Mouse (Mus musculus) fat pad, adult 2 months (tissue): Measurements from ENCODE around the gene Syt1.

ENCODE experiments used
- DNase-seq: peaks from one replicate; pipeline ENCODE4 v3.0.0-alpha.2; 2011; ENCODE audit warnings: low read depth, low spot score; ENCODE audit errors: extremely low read depth

Syt1 gene

DNA sequence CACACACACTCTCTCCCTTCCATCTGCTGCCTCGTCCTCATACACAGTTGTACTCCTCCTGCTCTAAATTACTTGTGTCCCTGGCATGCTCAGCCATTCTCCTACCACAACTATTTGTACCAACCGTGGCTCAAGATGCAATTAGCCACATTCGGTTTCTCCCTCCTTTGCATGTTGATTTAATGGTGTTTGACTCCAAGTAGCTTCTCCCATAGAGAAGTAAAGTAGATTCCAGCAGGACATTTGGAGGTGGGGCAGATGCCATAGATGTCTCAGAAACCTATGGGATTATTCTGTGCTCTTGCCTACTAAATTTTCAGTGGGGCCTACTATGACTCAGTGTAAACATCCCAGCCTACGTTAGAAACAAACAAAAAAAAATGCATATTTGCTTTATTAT is 479.1 kb downstream of the Syt1 start:
- DNase-seq = no peak

GRCm38 (mm10) chr10:108531111-108531510 is 479.7 kb downstream of the Syt1 start:
- no peak for DNase-seq

DNA sequence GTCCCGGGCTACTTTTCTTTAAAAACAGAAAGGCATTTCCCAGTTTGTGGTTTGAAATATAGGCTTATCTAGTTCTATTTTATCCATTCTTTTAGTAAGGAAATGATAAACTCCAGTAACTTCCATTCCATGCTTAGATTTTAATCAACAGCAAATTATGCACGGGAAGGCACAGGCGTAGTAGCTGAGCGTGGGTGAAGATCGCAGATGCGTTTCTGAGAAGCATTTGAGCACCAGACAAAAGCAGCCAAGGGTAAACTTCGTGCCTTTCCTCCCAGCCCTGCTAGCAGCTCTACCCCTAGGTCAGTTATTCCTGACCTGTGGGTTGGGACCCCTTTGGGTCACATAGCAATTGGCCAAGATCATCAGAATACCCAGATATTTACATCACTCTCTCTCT is 482.4 kb downstream of the Syt1 start:
- DNase-seq = no peak

DNA sequence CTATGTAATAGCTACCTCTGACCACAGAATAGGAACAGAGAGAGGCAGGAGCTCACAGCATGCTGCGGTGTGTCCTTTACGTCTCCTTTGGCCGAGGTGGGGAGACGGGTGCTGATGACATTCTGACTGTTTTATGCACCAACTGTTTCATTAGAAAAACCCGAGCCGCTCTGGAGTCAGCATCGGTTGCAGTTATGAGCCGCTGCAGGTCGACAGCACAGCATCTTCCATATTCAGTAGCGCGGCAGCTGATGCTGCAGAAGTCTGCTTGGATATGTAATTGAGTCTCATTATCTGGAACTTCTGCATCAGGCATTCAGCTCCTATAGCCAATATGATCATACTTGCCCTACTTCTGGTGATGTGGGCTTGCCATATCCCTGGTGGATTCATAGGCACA is 485.3 kb downstream of the Syt1 start:
- no peak for DNase-seq

DNA sequence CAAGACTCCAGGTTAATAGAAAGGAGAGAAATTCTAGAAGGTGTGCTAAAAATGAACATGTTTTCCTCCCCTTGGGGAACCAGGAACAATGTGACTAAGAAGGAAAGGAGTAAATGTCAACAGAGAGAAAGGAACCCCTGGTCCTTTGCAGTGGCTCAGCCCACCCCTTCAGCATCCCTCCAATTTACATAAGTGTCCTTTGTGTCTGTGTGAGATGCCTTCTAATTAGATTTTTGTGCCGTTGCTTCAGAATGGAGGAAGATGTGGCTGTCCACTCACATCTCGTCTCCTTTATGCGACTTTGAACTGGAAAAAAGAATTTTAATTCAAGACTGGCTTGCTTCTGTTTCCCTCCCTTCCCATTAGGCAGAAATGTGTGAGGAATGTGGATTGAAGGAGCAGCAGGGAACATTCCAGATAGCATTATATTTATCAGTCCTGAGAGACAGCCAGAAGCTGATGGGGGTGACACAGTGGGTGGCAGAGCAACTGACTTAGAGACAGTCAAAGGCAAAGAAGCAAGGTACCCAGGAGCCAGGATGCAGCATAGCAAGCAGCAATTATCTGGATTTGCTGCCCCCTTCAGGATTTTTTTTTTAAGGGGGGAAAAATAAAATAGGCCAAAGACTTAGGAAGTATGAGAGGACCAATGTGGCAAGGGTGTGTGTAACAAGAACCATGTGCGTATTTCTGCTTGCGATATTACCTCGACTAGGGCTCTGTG is 486.3 kb downstream of the Syt1 start:
- DNase-seq = no peak

GRCm38 (mm10) chr10:108519156-108519555 is 491.6 kb downstream of the Syt1 start:
- no peak for DNase-seq

- no peak for DNase-seq
Observed at GRCm38 (mm10) chr10:108517076-108517475, 493.7 kb downstream of the Syt1 start.

DNA sequence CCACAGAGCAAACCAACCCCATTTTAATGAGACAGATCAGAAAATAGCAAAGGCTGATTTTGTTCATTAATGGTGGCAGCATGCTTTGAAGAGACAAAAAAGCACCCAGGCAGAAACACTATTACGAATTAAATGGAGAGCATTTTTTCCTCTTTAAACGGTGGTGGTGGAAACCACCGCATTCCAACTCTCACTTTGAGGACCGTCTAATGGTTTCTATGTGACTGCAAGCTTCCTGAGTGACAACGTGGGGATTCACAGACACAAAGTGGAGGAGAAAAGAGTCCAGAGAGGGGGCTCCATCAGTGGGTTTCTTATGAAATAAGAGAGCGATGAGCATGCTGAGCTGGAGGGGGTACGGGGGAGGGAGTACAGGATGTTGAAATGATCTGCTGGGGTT is 496.1 kb downstream of the Syt1 start:
- DNase-seq = no peak

DNA sequence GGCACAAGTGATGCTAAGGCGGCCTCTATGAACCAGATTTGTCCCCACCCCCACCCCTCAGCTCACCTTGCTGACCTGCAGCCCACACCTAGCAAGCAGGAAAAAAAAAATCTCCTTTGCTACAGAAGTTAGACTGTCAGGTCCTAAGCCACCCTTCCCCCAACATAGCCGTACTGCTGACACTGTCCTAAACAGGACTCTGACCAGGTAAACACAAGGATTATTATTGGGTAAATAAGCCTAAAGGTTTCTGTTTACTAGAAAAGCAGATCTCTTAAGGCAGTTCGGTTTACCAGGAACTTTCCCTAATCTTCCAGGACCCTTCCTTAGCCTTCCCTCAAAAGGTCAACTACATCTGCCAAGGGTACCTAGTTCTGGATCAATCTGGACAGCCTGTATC is 501.2 kb downstream of the Syt1 start:
- no peak for DNase-seq

GRCm38 (mm10) chr10:108506917-108507316 is 503.9 kb downstream of the Syt1 start:
- DNase-seq = no peak

DNA sequence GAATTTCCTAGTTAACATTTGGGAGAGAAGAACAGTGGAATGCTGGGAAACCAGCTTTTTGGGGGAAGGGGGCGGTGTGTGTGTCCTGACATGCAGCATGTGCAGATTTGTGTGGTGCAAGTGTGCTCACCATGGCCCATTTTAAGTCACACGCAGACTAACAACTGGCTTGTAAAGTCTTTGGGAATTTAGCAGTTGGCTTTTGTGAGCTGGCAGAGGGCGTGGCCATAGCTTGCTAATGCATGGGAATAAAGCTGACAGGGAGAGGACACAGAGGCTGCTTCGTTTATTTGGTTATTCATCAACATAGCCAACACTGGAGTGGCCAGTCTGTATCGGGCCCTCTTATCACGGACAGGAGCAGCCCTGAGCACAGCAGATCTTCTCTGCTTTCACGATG is 505.9 kb downstream of the Syt1 start:
- no peak for DNase-seq

DNA sequence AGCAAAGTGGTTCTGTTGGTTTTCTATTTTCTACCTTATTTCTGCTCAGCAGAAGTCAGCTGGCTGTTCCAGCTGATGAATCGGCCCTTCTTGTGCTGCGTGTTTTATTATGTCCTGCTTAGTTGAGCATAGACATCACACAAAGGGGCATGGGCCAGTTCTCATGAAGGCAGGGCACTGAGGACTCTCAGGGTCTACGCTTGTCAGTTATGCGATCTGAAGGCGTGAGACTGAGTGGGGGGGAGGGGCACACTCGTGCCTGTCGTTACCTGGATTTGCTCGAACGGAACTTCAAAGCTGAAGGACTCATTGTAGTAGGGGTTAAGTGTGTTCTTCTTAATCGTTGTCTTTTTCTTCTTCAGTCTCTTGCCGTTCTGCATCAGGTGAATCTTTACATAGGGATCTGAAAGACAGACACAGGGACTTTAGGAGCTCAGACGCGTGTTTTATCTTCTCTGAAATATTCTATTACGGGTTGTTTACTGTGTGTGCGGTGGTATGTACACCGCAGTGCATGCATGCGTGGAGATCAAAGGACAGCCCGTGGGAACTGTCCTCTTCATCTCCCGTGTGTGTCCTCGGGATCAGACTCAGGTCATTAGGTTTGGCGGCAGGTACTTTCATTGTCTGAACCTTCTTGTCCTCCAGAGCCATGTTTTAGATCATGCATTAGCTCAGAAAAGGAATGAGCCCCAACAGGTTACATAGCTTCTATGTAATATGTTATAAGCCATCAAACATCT is 506.5 kb downstream of the Syt1 start:
- DNase-seq = no peak

- DNase-seq = no peak
Observed at GRCm38 (mm10) chr10:108490231-108490630, 520.6 kb downstream of the Syt1 start.

DNA sequence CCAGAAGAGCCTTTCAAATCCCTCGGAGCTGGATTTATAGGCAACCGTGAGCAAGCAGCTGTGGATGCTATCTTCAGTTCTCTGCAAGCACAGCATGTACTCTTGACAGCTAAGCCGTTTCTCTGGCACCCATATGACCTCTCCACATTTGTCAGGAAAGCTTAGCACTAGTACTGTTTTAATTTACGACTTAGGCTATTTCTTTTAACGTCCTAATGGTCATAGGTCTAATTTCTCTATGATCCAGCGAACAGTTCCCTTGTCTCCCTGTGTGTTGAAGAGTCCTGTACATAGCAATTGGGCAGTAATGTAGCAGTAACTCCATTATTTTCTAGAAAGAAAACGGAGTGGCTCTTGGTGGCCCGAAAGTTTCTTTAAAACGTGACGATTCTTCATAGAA is 526.8 kb downstream of the Syt1 start:
- DNase-seq = no peak

DNA sequence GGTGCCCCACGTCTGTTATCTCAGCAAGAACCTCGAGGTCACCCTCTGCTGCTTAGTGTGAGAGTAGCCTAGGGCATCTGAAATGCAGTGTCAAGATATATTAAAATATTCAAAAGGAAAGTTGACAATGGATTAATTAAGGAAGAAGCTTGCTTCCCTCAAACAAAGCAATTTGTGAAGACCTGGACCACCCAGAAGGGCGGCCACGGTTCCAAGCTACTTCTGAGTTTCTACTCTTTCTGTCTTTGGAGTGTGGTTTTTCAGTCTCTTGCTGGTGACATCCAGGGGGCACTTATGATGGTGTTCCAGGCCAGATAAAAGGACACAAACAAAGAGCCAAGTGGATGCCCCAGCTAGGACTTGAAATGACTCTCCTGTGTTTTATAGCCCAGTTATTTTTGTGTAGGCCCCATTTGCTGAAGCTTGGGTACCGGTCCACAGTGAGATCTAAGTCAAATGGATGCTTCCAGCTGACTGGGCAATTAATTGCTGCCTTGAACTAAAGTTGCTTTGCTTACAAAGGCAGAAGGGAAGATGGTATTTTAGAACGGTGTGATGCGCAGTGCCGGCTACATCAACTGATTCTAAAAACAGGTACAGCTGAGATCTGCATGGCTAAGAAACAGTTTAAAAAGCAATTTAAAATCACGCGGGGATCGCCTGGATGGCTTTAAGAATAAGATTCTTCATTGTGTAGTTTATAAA is 530.5 kb downstream of the Syt1 start:
- DNase-seq = no peak

GRCm38 (mm10) chr10:108470319-108470955 is 540.3 kb downstream of the Syt1 start:
- no peak for DNase-seq

DNA sequence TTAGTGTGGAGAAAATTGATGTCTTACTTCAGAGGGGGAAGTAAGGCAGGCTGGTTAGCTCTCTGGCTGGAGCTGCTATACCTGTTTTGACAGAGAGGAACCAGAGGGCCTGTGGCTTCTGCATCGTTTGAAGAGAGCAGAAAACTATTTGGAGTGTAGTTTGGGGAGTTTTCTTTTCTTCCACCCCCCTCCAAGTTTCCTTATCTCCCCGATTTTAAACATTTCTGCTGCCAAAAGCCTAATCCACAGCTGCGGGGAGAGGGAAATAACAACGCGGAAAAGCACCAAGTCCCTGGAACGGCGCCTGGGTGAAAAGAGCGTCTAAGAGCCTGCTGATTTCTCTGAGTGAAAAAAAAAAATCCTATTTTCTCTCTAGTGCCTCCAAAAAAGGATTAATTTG is 544.2 kb downstream of the Syt1 start:
- DNase-seq = no peak

DNA sequence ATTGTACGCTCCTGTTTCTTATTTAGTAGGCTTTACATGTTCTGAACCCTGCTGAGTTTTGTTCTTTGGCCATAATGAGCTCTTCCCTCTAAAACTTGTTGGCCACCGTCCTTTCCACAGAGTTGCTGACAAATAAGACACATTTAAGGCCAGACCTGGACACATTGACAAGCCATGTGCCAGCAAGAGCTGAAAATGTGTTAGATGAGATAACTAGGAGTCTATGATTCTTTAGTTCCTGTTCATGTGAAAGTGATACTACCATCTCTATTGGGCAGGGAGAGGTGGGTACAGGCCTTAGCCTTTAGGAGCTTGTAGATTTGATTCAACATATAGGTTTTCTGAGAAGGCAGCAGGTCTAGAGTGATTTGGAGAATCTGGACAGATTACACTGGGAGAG is 548.9 kb downstream of the Syt1 start:
- no peak for DNase-seq

- no peak for DNase-seq
Observed at GRCm38 (mm10) chr10:108457054-108457453, 553.7 kb downstream of the Syt1 start.

GRCm38 (mm10) chr10:108455883-108456282 is 554.9 kb downstream of the Syt1 start:
- no peak for DNase-seq

DNA sequence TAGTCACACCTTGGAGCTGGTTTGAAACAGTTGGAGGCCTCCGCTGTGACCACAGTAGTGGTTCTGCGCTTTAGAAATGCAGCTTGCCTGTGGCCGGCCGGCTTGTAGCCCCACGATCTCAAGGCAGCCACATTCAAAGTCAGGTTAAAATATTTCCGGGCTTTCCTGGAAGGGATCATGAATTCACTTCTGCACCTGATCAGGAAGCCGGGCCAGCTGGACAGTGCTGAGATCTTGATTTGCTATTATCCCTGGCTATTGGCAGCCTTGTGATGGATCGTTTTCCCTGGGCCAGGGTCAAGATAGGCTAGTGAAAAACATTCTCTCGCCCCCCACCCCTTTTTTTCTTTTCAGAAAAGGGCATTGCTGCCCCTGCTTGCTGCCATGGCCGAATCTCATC is 555.6 kb downstream of the Syt1 start:
- DNase-seq = no peak

DNA sequence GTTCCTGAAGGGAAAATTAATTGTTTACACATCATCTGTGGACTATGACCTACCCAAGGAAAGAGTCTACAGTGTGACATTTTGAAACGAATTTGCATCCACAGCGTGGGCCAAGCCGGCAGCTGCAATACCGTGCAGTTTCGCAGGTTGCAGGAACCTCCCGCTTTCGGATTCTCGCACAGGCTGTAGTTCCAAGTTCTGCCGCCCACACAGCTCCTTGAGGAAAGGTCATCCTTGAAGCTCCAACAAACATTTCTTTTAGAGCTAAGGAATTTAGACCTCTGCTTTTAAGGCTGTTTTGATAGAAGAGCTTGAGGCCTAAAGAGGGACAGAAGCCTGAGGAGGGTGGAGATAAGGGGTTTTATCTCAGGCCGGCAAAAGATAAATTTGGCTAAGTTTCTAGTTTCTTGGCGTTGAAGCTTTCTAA is 556.1 kb downstream of the Syt1 start:
- no peak for DNase-seq
